Mouse (Mus musculus) CH12F3 (cell line): ENCODE measurements around the gene Tpm1.

Experiments
- in situ Hi-C: fragments of 300-500 bp; cut with MboI; formaldehyde crosslinking; loops from 2 replicates; pipeline ENCODE4 v1.14.3; 2020; ENCODE audit warnings: low sequenced_read_pairs

Gene Tpm1

DNA sequence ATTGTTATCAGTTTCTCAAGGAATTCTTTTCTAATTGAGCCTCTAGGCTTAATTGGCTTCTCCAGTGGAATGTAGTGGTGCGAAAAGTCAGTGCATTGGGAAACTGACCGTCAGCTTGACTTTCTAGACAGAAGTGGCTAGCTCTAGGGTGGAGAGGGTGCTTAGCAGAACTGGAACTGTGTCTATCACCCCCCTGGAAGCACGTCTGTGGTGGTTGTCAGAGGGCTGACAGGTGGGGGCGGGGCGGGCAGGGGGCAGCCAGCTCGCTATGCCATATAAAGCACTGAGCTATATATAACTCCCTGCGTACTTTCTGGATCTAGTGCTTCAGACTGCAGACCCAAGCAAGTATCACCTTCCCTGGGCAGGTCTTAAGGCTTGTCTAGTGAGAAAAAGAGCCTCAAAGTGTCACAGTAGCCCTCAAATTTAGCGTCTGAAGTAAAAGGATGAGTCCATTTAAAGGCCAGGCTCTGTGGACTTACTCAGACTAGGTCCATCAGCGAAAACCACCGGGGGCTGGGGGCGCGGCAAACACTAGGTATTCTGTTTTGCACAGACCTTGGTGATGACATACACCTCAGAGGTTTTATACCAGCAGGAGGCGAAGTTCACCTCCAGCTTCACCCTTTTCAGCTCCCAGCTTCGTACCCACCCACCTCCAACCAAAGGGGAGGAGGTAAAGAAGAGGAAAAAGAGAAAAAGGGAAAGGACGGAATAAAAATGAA is 2.2 kb downstream of the Tpm1 start:
- in situ Hi-C loops = no loop called here

DNA sequence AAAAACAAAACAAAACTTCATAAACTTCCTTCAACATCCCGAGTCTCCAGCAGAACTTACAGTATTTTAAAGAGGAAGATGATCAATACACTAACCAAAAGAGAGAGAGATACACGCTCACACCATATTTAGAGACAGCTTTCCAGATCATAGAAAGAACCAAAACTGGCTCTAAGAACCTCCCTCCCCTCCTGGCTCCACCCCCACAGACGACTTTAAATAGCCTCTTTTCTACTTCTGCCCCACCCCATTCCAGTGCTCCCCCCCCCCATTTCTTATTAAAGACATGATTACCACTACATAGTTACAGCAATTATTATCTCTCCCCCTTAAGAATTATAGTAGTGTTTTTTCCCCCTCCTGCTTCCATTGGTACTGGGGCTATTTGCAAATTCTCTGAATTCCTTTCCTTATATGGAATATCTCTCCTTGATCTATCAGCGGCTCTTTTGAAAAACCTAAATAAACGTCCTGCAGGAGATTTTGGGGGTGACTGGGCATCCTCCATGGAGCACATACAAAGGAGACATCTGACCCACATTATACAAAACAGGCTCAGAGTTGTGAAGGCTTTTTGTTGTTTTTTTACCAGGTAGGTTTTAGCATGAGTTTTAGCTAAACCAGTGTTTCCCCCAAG is 3.1 kb downstream of the Tpm1 start:
- in situ Hi-C loops = no loop called here

DNA sequence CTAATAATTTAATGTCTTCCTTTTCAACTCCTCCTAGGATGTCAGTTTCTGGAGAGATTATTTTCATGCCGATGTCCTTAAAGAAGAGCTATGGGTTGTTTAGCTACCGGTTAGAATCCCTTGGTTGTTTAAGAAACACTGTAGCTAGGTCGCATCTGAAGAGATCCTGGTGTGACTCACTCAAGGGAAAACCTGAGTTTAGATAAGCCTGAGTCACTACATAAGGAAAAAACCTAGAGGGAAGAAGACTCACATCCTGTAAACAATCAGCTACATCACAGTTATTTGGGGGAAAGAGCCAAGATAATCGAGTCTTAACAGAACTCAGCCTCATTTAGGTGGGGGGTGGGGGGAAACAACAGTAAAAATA is 3.9 kb downstream of the Tpm1 start:
- in situ Hi-C loops = no loop called here

DNA sequence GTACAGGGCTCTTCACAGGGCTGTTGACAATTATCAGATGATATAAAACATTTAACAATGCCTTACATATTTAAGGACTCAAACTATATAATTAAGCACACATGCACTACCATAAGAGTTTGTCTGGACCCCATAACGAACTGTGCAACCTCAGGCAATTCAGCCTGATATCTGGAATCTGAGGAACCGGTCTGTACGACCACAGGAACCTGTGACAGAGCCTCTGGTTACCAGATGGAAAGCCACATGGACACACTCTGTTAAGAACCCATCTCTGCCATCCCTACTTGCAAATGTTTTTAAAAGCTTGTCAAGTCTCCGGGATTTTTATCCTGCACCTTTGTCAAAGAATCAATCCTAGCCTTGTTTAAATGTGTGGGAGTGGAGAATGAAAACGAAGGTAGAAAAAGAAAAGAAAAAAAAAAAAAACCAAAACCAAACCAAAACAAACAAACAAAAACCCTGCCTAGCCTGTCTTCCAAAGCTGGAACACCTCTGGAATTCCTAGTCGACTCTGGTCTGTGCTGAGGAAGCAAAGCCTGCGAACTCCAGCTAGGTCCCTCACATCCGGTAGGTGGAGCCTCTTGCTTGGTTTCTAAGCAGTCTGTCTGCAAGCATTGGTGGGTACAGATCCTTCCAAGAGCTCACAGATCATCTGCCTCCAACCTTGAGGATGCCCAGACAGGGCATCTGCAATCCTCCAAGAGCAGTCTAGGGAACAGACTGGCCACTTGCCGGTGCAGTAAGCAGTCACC is 4.5 kb downstream of the Tpm1 start:
- in situ Hi-C loops = loop anchor here (5.0 kb wide), 1 partner anchor 42 kb away; no protein-coding TSS in a partner anchor

DNA sequence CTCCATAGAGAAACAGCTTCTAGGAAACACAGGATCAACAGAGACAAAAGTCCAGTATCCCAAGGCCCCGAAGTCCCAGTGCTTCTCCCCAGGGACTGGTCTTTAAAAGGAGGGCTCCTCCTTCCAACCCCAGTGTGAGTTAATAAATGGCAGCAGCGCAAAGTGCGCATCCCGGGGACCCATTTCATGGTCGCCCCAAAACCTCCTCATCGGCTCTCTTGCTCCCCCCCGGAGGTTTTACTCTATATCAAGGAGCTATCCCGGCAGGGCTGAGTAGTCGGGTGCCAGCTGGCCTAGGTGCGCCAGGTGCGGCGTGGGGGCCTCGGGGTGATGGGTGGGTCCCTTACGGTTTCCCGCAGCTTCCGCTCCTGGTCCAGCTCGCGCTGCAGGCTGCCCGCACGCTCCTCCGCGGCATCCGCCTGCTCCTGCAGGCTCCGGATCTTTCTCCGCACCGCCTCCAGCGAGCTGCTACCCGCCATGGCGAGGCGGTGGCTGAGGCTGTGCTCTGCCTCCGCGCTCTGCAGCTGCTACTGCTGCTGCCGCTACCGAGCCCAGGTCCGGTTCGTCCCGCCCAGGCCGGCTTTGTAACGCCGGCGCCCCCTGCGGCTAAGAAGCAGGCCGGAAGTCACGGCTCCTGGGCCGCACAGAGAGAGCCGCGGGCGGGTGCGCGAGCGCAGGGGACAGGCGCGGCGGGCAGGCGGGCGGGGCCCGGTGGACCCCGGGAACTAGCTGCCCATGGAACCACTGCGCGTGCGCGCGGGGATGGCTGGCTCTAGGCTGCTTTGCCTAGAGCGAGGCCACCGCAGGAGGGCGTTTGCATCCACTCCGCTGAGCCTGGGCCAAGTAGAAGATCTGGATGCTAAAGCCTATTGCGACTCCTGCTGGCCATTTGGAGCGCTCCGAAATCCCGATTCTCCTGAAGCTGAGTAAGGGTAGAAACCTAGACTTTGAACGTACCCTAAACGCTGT is 5.7 kb downstream of the Tpm1 start:
- in situ Hi-C loops = loop anchor here (5.0 kb wide), 1 partner anchor 41 kb away; no protein-coding TSS in a partner anchor

DNA sequence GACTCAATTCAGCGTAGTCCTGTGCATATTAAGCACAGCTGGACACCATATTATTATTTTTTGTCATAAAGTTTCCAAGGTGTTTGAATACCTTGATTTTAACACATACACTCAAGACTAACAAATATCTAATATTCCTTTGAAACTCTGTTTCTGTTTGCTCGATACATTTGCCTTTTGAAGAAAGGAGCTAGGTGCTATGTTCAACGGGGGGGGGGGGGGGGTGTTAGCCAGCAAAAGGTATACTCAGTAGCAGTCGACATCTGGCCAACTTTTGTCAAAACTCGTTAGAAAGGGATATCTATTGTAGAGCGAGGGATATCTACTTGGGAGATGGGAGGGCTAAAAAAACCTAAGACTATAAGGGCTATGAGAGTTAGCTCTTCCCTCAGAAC is 6.4 kb downstream of the Tpm1 start:
- in situ Hi-C loops = loop anchor here (5.0 kb wide), 1 partner anchor 41 kb away; no protein-coding TSS in a partner anchor

DNA sequence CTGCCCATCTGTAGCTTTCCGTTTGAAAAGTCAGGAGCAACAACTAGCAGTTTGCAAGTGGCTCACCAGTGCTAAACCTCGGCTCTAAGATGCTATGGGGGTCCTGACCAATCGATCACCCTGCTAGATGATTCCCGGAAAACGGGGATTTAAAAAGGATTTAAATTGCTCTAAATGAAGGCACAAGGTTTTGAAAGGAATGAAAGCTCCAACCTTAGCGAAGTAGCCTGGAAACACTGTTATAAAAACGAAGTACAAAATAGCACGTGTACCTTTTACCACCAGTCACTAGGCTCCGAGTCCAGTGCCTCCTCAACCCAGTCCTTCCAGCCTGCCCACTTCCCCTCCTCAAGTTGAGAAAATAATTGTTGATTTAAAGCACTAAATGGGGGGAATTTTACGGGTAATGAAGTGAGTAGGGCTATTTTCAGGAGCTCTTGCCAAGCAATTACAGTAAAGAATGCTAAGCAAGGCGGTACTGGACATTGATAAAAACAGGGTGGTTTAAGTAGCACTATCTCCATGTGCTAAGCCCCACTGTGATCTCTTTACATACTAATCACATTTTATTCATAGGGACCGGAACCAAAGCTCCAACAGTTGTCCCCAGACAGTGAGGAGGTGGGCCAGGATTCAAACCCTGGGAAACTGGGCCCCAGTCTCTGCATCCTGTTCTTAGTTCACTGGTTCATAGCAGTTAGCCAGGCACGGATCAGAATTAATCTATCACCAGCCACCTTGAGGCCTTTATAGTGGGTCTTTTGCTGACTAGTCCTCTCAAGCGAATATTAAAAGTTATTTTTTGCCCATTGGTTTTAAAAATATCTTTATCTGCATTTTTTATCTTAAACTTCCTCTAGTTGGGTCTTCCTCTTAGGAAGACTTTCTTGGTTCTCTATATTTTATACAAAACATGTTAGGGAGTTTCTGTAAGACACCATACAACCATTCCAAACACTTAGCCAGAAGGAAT is 7.1 kb downstream of the Tpm1 start:
- in situ Hi-C loops = loop anchor here (5.0 kb wide), 1 partner anchor 40 kb away; no protein-coding TSS in a partner anchor

DNA sequence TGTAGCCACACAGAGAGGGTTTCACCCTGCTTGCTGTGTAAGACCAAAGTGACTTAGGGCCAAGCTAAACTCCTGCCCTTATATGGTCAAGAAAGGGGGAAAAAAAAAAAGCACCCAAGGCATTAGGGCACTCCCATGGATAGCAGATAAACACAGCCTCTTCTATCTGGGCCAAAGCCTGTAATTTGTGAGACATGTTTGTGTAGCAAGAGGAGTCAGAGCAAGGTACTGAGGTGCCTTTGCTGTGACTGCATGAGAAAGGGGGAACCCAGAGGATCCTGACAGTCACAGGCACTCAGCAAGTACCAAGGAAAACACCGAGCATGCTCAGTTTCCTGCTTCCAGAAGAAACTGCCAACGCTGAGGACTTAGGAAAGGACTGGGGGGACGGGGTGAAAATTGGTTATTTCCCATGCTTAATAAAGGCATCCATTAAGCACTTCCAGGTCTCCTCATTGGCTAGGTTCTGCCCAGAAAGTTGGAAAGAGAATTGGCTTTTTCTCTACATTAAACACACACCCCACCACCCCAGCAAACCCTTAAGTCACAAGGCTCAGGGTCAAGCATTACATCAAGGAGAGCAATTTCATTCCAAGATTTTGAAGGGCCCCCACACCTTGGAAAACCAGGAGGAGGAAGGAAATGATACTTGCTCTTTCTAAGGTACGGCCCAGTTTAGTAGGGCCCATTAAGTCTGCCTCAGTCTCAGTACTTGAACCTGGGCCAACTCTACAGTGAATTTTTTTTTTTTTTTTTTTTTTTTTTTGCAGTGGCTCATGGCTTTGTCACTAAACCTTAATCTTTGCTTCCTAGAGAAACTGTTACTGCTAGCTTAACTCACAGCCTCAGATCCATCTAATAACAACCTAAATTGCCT is 8.0 kb downstream of the Tpm1 start:
- in situ Hi-C loops = loop anchor here (5.0 kb wide), 1 partner anchor 39 kb away; no protein-coding TSS in a partner anchor

DNA sequence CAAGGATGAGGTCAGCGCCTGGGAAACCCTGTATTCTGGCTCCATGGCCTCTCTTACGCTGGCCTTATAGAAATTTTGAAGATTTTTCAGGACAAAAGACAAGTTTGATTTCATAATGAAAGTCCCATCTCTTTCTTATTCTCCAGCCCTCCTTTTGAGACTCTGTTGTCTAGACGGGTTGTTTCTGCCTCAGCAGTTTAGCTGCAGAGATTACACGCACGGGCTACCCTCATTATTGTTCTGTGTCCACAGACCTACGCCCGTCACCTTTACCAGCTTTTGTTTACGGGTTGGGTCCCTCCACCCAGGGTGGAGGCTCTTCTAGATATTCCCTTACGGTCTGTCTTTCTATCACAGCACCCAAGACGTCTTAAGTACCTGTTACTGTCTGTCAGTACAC is 9.3 kb downstream of the Tpm1 start:
- in situ Hi-C loops = loop anchor here (5.0 kb wide), 1 partner anchor 38 kb away; no protein-coding TSS in a partner anchor

DNA sequence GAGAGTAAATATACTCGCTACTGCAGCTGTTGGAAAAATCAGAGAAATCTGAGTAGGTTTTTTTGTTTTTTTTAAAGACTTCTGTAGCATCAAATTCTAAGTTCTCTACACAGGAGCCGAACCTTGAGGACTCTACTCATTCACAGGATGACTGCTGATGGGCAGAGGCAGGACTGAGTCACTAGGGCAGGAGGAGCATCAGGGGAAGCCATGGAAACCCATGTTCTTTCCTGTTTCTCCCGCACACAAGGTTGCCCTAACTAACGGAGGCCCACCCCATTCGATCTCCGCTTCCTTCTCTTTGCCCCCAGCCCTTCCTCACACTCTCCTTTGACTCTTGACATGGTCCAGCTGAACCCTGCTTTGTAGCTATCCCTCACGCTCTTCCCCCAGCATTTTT is 10.5 kb downstream of the Tpm1 start:
- in situ Hi-C loops = no loop called here

DNA sequence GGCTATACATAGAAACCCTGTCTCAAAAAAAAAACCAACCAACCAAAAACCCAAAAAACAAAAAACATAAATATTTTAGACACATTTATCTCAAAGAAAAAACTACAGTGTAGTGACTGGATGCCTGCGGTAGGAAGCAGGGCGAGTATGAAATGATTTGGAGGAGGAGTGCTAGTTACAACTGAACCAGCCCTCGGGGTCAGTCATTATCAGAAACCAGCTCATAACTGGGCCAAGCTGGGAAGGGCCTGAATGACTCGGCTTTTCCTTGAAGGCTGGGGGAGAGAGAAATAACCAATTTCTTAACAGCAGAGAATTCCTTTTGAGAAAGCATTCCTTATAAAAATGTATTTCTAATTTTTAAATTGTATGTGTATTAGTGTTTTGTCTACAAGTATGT is 11.5 kb downstream of the Tpm1 start:
- in situ Hi-C loops = no loop called here

DNA sequence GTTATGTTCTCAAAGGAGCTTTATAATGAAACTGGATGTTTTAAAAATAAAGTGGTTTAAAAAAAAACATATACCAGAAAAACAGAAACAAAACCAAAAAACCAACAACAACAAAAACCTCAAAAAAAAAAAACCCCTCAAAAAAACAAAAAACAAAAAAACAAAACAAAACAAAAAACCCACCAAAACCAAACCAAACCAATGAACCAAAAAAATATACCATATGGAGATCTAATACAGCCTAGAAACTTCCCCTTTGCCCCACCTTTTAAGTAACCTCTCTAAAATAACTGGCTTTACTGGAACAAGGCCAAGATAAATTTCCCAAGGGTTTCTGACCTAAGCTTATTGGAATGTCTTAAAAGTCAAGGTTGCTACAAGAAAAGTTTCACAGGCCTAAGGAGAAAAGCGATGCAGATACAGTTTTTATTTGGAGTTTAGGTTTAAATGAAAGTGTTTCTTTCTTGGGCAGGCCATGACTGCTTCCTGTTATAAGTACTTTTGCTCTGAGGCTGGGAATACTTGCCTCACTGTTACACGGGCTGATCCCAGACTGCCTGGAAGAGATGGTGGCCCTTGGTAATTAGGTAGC is 12.6 kb downstream of the Tpm1 start:
- in situ Hi-C loops = no loop called here

DNA sequence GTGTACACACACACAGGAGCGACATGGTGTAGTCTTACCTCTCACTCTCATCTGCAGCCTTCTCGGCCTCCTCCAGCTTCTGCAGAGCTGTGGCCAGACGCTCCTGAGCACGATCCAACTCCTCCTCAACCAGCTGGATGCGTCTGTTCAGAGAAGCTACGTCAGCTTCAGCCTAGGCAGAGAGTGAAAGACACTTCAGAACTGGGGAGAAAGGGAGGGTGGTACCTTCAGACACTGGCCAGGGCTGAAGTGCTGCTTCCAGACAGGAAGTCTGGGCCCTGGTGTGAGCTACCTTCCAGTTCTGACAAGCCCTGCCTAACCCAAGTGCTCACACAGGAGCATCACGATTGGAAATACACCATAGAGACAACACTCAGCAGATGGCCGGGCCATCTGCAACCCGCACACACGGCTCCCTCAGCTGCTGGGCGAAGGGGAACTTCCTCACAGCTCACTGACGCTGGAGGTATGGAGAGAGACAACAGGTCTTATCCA is 13.2 kb downstream of the Tpm1 start:
- in situ Hi-C loops = no loop called here

DNA sequence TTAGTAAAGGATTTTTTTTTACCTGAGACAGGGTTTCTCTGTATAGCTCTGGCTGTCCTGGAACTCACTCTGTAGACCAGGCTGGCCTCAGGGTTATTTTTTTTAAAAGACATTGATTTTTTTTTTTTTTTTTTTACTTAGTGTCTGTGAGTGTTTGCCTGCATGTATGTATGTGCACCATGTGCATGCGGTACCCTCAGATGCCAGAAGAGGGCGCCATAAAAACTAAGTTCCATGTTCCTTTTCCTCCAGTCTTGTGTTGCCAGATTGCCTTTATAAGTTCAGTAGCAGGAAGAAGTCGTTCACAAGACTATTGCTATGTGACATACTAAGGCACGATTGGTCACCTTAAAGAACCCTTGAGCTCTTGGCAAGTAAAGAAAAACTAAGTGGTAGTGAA is 14.5 kb downstream of the Tpm1 start:
- in situ Hi-C loops = no loop called here

DNA sequence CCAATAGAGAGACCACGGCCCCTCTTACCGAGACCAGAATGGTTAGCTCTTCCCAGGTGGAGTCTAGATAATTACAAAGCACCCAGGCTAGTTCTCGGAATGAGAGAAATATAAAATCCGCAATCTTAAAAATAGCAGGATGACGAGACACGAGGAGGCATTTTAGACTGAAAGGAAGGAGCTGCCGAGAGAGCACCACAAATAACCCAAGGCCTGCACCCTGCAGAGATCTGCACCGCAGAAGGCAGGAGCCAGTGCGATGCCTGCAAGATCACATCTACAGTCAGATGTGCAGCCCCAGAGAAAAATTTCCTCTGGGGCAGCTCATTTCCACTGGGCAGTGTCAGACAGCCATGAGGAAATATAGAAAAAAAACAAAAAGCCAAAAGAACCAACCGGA is 16.2 kb downstream of the Tpm1 start:
- in situ Hi-C loops = no loop called here

DNA sequence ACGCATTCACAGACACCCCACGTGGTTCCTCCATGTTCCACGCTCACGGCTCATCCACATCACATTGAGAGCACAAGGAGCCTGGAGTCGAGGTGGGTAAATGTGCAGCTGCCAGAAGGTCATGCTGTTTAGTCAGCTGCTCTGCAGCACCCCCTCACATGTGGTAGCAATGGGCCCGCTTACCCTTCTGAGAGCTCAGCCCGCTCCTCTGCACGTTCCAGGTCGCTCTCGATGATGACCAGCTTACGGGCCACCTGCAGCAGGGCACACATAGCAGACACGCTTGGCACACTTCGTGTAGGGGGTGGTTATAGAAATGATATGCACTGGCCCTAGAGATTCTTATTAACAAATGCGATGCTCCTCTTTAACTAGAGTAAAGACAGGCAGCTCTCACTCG is 16.6 kb downstream of the Tpm1 start:
- in situ Hi-C loops = no loop called here

DNA sequence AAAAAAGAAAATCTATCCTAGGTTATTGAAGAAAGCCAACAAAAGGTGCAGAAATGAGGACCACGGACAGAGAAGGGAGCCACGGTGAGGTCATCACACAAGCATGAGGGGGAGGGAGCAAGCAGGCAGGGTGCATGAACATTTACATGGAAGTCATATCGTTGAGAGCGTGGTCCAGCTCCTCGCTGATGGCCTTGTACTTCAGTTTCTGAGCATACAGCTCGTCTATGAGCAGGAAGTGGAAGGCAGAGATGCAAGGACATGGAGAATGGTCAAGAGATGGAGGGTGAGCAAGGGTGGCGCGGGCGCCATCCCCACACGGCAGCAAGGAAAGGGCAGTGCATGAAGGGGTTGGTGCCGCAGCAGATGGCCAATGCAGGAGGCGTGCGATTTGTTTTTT is 19.7 kb downstream of the Tpm1 start:
- in situ Hi-C loops = no loop called here

DNA sequence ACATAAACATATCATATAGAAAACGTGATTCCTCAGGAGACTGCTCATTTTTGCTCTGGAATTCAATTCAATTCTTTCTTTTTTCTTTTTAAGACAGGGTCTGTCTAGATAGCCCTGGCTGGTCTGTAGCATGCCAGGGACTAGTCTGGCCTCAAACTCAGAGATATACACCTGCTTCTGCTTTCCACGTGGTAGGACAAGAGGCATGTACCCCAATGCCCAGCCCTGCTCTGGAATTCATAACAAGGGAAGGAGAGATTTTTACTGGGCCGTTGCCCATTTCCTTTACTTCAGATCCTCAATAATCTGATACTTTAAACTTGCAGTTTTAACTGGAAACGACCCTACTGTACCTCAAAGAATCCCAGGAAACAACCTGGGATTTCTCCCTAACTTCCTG is 20.3 kb downstream of the Tpm1 start:
- in situ Hi-C loops = no loop called here
